Mouse (Mus musculus) thymus, adult 2 months (tissue): Measurements from ENCODE around the gene 1700021F05Rik. TPM values are rescaled to one million over a fixed set of nuclear protein-coding genes. Genes with fewer than 3 reads are reported as not detected.

ENCODE experiments used
- DNase-seq: peaks from one replicate; pipeline ENCODE4 v3.0.0; 2021
- H3K27ac ChIP-seq: fragments of 200-500 bp; 2 replicates; pipeline ENCODE4 v1.5.1; 2012; ENCODE audit warnings: low read length, control low read depth; ENCODE audit not compliant: control insufficient read depth, insufficient read depth
- H3K27me3 ChIP-seq: fragments of 200-500 bp; 2 replicates; pipeline ENCODE4 v1.6.1; 2012; ENCODE audit warnings: mild to moderate bottlenecking, low read length, moderate library complexity, mixed read lengths; ENCODE audit not compliant: control insufficient read depth, insufficient read depth
- H3K36me3 ChIP-seq: fragments of 200-500 bp; 2 replicates; pipeline ENCODE4 v1.6.1; 2012; ENCODE audit warnings: mild to moderate bottlenecking, low read length, moderate library complexity; ENCODE audit not compliant: control insufficient read depth, insufficient read depth
- H3K4me1 ChIP-seq: fragments of 200-500 bp; replicated peaks from 2 replicates; pipeline ENCODE4 v1.6.1; 2012; ENCODE audit warnings: low read length; ENCODE audit not compliant: control insufficient read depth, insufficient read depth
- H3K4me3 ChIP-seq: fragments of 200-500 bp; 2 replicates; pipeline ENCODE4 v1.5.1; 2012; ENCODE audit warnings: mild to moderate bottlenecking, low read length, control low read depth, moderate library complexity; ENCODE audit not compliant: control insufficient read depth, insufficient read depth
- CTCF ChIP-seq: fragments of 200-500 bp; IDR thresholded peaks from 2 replicates; pipeline ENCODE4 v1.5.1; 2012; ENCODE audit warnings: mild to moderate bottlenecking, control low read depth, low read length, moderate library complexity, borderline replicate concordance; ENCODE audit not compliant: control insufficient read depth, poor library complexity, insufficient read depth; ENCODE audit errors: extremely low read depth
- POLR2A ChIP-seq: fragments of 200-500 bp; IDR thresholded peaks from 2 replicates; pipeline ENCODE4 v1.6.1; 2012; ENCODE audit warnings: mild to moderate bottlenecking, low read length, control low read depth, moderate library complexity; ENCODE audit not compliant: control insufficient read depth, poor library complexity, insufficient read depth; ENCODE audit errors: extremely low read depth
- WGBS: fragments of 180-500 bp; shearing (Covaris S2); methylation state at CpG from one replicate; pipeline ENCODE4 v1.1.7; 2018; 5-methylcytosine and 5-hydroxymethylcytosine counted together
- polyA plus RNA-seq: library from polyadenylated mRNA; depleted of rRNA; stranded (reverse); fragments of >200 nt; gene quantifications from 2 replicates; pipeline ENCODE4 v1.2.3, GENCODE M21; 2012

1700021F05Rik gene
- polyA plus RNA-seq, 1 experiment, result 8.0 TPM

DNA sequence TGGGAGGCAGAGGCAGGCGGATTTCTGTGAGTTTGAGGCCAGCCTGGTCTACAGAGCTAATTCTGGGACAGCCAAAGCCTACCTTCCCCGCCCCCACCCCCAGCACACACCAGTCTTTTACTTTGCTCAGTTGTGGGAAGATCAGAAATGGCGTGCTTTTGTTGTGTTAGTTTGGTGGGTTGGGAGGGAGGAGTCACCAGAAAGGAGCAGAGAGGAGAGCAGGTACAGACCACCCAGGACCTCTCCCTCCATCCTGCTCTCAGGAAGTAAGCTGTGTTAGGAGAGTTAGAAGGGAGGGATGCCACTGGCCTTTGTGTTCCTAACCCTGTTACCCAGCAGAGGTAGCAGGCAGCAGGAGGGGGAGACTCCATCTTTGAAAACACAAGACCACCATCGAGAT, 33.7 kb downstream of the 1700021F05Rik start:
- Histone ChIP-seq H3K36me3 (peaks cover 7% of the 10 kb centered on the region), H3K4me3 (no peak overlapping the region), H3K27ac (no peak overlapping the region), H3K4me1 (peaks cover 5% of the 10 kb centered on the region), H3K27me3 (no peaks in the 10 kb centered on the region)
- 61% methylated on average over 4 of the region's 4 CpGs for WGBS
- DNase-seq, result no peak
- TF ChIP-seq POLR2A (no peak), CTCF (no peak)

DNA sequence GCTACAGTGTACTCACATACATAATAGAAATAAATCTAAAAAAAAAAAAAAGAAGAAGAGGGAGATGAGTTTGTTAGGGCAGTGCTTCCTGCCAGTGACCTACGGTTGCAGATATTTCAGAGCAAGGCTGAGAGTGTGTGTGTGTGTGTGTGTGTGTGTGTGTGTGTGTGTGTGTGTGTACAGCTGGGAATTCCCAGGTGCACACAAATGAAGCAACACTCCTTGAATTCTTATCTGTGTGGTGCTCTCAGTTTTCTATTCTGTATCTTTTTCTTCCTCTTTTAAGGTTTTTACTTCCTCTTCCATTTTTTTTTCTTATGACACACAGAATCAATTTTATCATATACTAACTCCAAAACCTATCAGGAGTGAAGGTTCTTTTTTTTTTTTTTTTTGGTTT, 36.5 kb downstream of the 1700021F05Rik start:
- Histone ChIP-seq H3K36me3 (no peaks in the 10 kb centered on the region), H3K4me3 (no peak overlapping the region), H3K27ac (no peak overlapping the region), H3K4me1 (peaks cover 5% of the 10 kb centered on the region), H3K27me3 (no peaks in the 10 kb centered on the region)
- no peak for TF ChIP-seq POLR2A
- TF ChIP-seq CTCF, result no peak
- no peak for DNase-seq
- WGBS, result 44% methylated on average over 1 of the region's 1 CpGs

DNA sequence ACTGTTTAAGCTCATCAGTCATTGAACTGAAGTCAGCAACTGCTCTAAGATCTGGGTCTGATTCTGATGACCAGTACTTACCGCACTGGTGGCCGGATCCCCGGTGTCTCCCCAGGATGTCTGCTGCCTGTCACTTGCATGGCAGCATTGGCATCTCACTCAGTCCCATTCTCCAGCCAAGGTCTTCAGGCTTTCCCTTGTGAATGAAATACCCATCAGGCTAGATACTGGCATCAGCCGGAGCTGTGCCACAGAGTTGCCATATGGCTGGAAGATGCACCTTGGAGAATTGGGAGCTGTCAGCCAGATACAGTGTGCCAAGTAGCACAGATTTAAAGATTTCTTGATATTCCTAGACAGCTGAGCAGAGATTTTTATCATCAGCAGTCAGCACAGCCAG, 38.2 kb downstream of the 1700021F05Rik start:
- 98% methylated on average over 4 of the region's 4 CpGs for WGBS
- no peak for DNase-seq
- Histone ChIP-seq H3K4me3 (no peak overlapping the region), H3K4me1 (peaks cover 5% of the 10 kb centered on the region), H3K27me3 (no peaks in the 10 kb centered on the region), H3K36me3 (no peaks in the 10 kb centered on the region), H3K27ac (no peak overlapping the region)
- TF ChIP-seq CTCF, result no peak

DNA sequence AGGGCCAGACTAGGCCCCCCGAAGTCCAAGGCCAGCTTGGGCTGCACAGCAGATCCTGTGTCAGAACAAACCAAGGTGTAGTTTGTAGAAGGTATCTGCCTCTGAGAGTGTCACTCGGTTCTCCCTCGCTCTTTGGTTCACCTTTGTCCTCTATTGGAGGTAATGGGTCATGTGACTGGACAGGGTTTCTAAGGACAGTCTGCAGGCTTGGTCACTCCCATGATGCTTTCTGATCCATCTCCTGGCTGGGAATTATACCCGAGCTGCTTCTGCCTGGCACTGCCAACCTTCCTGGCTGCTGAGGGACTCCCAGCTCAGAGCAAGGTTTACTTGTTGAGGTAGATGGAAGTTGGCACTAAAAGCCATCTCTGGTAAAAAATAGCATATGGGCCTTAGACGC, 49.9 kb downstream of the 1700021F05Rik start:
- no peaks in the 10 kb centered on the region for H3K4me1 ChIP-seq
- 97% methylated on average over 5 of the region's 5 CpGs for WGBS
- DNase-seq, result no peak
- no peak overlapping the region for H3K4me3 ChIP-seq
- H3K27ac ChIP-seq, result no peak overlapping the region
- H3K27me3 ChIP-seq, result no peaks in the 10 kb centered on the region
- H3K36me3 ChIP-seq, result no peaks in the 10 kb centered on the region
- no peak for TF ChIP-seq POLR2A
- no peak for TF ChIP-seq CTCF

DNA sequence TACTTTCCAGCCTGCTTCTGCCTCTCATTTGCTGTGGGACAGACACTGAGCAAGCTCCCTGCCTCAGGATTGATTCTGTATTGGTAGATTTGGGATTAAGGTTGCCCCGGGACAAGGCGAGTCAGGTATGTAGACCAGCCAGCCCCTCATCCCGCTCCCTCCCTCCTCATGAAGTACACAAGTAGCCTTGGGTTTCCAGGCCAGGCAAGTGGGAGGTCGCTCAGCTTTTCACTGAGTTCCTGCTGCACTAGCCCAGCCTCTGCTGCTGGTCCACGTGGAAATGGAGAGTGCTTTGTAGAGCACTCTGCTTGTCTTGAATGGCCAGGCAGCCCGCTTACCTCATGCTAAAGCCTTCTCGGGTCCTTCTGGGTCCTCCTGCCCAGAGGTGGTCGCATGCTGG, 50.8 kb downstream of the 1700021F05Rik start:
- Histone ChIP-seq H3K4me1 (no peaks in the 10 kb centered on the region), H3K27me3 (no peaks in the 10 kb centered on the region), H3K27ac (no peak overlapping the region), H3K36me3 (no peaks in the 10 kb centered on the region), H3K4me3 (no peak overlapping the region)
- DNase-seq, result no peak
- WGBS, result 91% methylated on average over 8 of the region's 8 CpGs
- TF ChIP-seq CTCF (no peak), POLR2A (no peak)

DNA sequence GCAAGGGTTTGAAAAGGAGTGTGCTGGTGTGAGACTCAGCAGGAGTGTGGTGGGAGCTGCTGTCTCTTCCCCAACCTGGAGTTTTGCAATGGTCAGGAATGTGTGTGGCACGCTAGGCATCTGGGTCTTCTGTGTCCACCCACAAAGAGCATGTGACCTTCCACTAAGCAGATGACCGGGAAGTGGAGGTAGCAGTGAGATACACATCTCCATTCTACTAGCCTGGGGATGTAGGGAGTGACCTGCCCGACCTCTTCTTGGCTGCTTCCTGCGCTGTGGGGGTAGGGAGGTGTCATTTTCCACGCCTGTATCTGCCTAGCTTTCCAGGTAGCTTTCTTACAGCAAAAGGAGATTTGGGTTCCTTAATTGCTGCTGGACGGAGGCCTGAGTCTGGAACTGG, 51.2 kb downstream of the 1700021F05Rik start:
- Histone ChIP-seq H3K27me3 (no peaks in the 10 kb centered on the region), H3K4me1 (no peaks in the 10 kb centered on the region), H3K4me3 (no peak overlapping the region), H3K27ac (no peak overlapping the region), H3K36me3 (no peaks in the 10 kb centered on the region)
- TF ChIP-seq CTCF (no peak), POLR2A (no peak)
- WGBS, result 90% methylated on average over 6 of the region's 6 CpGs
- no peak for DNase-seq

DNA sequence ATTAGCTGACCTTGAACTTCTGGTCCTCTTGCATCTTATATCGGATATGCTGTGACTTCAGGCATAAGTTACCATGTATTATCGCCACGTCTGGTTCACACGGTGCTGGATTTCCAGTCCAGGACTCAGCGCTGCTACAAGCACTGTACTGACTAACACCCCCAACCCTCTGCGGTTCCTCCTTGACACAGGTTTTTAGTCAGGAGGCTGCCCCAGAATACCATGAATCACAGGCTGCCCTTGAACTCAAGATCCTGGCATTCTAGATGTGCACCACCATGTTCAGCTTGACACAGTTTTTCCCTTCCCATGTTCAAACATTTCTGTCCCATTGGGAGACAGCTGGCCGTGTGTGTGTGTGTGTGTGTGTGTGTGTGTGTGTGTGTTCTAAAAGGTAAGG, 51.7 kb downstream of the 1700021F05Rik start:
- WGBS, result 92% methylated on average over 7 of the region's 7 CpGs

More for the DNA sequence above, 51.7 kb downstream of the 1700021F05Rik start:
- no peak for DNase-seq
- H3K27ac ChIP-seq, result no peak overlapping the region
- no peaks in the 10 kb centered on the region for H3K27me3 ChIP-seq
- no peak overlapping the region for H3K4me3 ChIP-seq
- H3K4me1 ChIP-seq, result no peaks in the 10 kb centered on the region
- TF ChIP-seq POLR2A, result no peak
- no peak for TF ChIP-seq CTCF
- H3K36me3 ChIP-seq, result no peaks in the 10 kb centered on the region
